Mouse (Mus musculus): ENCODE data around the gene Cc2d1a.

Cc2d1a gene
- long read RNA-seq, experiment 1, partial matches to known transcripts: 6 of 7 reads
- long read RNA-seq, experiment 1, other reads (novel, unspliced or antisense): 1 of 7 reads
- long read RNA-seq, experiment 2, partial matches to known transcripts: 3 of 4 reads
- long read RNA-seq, experiment 2, other reads (novel, unspliced or antisense): 0 of 4 reads

DNA sequence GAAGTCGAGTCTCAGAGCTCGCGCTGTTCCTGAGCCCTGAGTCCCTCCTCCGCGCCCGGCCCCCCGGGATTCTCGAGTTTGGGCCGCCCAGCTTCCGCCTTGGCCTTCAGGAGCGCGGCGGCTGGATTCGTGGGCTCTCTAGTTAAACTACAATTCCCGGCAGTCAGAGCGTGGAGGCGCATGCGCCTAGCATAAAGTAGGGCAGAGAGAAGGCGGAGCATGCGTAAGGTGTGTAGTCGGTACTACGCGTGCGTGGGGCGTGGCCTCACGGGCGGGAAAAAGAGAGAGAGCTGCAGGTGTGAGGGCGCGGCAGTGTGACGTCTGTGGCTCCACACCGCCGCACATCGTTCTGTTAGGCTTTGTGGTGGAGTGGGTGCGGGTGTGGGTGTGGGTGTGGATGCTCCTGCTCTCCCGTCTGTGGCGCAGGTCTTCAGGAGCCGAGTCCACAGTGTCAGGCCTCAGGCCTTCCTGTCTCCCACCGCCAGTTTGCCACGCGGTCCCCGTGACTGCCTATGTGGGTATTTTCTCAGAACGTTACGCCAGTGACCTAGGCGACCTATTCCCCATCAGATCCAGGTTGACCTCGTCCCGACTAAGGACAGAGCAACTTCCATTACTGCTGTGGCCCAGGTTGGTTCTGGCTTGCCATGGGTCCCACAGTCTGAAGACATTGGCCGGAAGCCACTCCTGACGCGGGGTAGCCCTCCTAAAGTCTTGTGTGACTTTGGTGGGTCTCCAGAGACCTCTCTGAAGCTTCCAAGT lies at the start of gene Cc2d1a, which contains the start of gene 4930432K21Rik:
Gene Cc2d1a, minus strand, starts transcription at position 168 of the 762 bp plus-strand sequence.
Gene 4930432K21Rik, plus strand, starts transcription at position 257 of the 762 bp plus-strand sequence.
- intact Hi-C loops (cut with DNase I): loop anchor here (5.0 kb wide), 1 partner anchor 46 kb away; the partner anchor contains the start of gene Dcaf15

GRCm38 (mm10) chr8:84197141-84197921 lies 49.6 kb upstream of the Cc2d1a start:
- intact Hi-C loops (cut with DNase I): loop anchor here (10.0 kb wide), 1 partner anchor 57 kb away; the partner anchor contains the start of gene Mri1

DNA sequence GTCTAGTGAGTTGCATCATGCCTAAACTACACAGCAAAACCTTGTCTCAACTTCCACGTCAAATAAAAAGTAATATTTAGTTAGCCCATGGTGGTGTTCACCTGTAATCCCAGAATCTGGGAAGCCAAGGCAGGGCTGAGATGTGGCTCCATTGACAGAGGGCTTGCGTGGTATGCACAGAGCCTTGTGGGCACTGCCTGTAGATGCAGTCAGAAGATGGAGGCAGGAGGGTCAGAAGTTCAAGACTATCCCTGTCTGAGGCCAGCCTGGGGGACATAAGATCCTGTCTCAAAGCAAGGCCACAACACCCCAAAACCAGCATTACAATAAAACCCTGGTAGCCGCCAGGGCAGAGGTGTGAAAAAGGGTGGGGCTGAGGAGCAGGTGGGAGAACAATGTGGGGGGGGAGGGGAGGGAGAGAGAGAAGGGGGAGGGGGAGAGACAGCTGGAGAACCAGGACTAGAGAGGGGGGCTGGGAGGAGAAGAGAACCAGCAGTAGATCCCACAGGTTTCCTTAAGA lies 46.5 kb upstream of the Cc2d1a start:
- intact Hi-C loops (cut with DNase I): loop anchor here (10.0 kb wide), 1 partner anchor 61 kb away; the partner anchor contains the start of gene Mri1

- intact Hi-C loops (cut with DNase I): loop anchor here (10.0 kb wide), 1 partner anchor 61 kb away; the partner anchor contains the start of gene Mri1
These were observed 45.8 kb upstream of the Cc2d1a start for GRCm38 (mm10) chr8:84193566-84193965.

- intact Hi-C loops (cut with DNase I): loop anchor here (10.0 kb wide), 1 partner anchor 62 kb away; the partner anchor contains the start of gene Mri1
These were observed 45.4 kb upstream of the Cc2d1a start for GRCm38 (mm10) chr8:84193161-84193560.

DNA sequence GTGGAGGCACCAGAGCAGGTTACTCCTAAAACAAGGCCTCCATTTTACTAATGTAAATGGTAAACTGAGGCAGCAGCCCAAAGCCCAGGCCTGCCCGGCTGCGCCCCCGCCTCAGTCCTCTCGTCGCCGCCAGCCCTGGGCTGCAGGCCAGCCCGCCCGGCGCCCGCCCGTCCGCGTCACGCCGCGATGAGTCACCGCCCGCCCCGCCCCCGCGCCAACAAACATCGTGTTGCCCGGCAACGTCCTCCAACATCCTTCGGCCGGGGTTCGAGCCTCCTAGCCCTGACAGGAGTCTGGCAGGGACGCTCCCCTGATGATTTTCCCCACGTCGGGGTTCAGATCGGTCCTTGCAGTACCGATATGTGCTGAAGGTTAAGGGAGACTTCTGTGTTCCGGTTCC lies 44.8 kb upstream of the Cc2d1a start:
- intact Hi-C loops (cut with DNase I): loop anchor here (10.0 kb wide), 1 partner anchor 62 kb away; the partner anchor contains the start of gene Mri1

DNA sequence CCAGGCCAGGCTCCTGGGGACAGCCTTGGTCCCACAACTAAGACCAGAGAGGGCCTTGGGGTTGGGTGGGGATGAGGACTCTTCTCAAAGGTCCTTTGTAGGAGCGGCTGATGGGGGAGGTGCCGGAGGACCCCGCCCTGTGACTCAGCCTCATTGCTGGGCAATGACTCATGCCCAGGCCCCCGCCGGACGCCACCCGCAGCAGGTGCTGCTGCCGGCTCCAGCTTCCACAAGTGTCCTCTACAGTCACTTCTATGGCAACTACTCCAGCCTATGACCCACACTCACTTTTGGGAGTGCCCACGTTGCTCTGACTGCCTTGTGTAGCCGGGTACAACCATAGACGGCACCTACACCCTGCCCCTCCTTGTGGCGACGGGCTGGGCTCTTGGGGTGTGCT lies 44.3 kb upstream of the Cc2d1a start:
- intact Hi-C loops (cut with DNase I): loop anchor here (10.0 kb wide), 1 partner anchor 63 kb away; the partner anchor contains the start of gene Mri1

DNA sequence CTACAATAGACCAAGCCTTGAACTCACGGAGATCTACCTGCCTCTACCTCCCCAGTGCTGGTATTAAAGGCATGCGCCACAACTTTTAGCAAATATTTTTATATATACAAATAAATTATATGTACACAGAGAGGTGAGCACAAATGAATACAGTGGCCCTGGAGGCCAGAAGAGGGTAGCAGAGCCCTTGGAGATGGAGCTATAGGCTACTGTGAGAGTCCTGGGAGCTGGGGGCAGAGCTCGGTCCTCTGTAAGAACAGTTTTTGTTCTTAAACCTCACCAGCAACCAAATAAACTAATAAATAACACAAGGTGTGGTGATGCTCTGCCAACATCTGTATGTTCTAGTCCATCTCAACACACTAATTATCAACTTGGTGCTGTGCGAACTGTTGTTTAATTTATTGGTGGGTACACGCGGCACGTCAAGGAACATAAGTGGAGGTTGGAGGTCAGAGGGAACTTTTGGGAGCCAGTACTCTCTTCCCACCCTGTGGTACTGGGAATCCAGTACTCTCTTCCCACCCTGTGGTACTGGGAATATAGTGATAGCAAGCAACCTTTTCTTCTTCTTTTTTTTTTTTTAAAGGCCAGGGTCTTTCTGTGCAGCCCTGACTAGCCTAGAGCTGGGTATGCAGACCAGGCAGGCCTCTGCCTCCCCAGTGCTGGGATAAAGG lies 42.6 kb upstream of the Cc2d1a start:
- intact Hi-C loops (cut with DNase I): loop anchor here (10.0 kb wide), 1 partner anchor 64 kb away; the partner anchor contains the start of gene Mri1

DNA sequence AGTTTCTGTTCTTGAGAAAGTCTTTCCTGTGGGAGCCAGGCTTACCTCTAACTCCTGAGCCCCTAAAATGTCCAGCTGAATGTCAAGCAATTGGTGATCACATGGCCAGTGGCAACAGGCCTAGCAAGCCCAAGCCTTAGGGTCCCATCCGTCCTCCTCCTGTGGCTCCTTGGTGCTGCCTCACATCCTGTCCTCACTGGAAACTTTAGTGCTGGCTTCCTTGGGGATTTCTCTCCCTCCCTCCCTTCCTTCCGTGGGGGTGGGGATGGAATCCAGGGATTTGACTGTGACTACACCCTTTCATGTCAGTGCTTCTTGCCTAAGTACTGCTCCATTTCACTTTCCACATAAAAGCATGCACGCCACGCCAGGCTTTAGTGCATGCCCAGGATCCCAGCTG lies 41.9 kb upstream of the Cc2d1a start:
- intact Hi-C loops (cut with DNase I): loop anchor here (5.0 to 10.0 kb wide), 3 partner anchors 65 to 168 kb away; partner anchors contain the start of gene Mri1

DNA sequence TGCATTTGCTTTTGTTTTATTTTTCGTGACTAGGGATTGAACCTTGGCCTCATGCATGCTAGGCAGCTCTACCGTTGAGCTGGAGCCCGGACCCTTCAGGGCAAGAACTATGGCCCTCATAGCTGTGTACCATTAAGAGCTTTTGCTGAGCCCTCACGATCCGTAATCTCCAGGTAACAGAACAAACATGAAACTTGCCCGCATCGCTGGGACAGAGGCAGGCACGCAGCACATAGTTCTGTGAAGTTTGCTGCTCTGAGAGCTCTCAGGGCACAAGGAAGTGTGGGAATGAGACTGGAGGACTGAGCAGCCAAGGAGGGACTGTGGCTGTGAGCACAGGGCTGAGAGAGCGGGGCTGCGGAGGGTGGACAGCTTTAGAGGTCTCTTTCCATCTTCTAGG lies 40.9 kb upstream of the Cc2d1a start:
- intact Hi-C loops (cut with DNase I): loop anchor here (5.0 kb wide), 2 partner anchors 94 to 169 kb away; no protein-coding TSS in a partner anchor

GRCm38 (mm10) chr8:84187065-84187755 lies 39.5 kb upstream of the Cc2d1a start:
- intact Hi-C loops (cut with DNase I): loop anchor here (5.0 kb wide), 2 partner anchors 95 to 170 kb away; no protein-coding TSS in a partner anchor

DNA sequence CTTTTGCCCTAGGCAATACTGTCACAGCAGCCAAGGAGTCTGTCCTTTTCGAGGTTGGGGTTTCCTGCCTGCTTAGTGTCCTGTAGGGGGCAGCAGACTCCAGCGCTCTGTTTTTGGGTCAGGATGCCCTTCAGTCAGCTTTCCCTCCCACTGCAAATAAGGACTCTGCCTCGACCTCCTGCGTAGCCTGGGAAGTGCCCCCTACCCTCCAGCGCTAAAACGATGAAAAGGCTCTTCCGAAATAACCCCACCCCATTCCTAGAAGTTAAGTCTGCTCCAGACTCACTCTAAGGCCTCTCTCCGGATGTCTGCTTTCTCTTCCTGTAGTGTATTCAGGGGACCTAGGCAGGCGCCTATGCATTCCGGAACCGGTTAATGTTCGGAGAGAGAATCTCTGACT lies 38.8 kb upstream of the Cc2d1a start:
- intact Hi-C loops (cut with DNase I): loop anchor here (1.0 to 5.0 kb wide), 3 partner anchors 24 to 171 kb away; no protein-coding TSS in a partner anchor

DNA sequence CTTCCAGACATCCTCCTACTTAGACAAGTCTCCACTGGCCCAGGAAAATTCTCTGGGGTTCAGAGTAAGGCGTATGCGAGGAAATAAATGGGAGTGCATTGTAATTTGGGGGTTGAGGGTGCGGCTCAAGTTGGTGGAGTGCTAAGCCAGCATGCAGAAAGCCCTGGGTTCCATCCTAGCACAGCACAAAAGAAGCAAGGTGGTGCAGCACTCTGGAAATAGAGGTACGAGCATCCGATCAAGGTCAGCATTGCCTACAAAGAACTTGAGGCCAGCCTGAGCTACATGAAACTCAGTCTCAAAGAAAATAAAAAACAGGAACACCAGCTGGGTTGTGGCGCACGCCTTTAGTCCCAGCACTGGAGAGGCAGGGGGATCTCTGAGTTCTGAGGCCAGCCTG lies 37.4 kb upstream of the Cc2d1a start, which contains the start of gene Nanos3:
Gene Nanos3, minus strand, starts transcription at position 101 of the 400 bp plus-strand sequence.
- intact Hi-C loops (cut with DNase I): loop anchor here (5.0 kb wide), 2 partner anchors 97 to 172 kb away; no protein-coding TSS in a partner anchor

- intact Hi-C loops (cut with DNase I): loop anchor here (5.0 kb wide), 3 partner anchors 98 to 173 kb away; no protein-coding TSS in a partner anchor
These were observed 36.6 kb upstream of the Cc2d1a start for GRCm38 (mm10) chr8:84184085-84185043.

GRCm38 (mm10) chr8:84183261-84184084 lies 35.7 kb upstream of the Cc2d1a start:
- intact Hi-C loops (cut with DNase I): loop anchor here (5.0 kb wide), 1 partner anchor 146 kb away; no protein-coding TSS in a partner anchor

- intact Hi-C loops (cut with DNase I): loop anchor here (5.0 kb wide), 1 partner anchor 146 kb away; no protein-coding TSS in a partner anchor
These were observed 35.1 kb upstream of the Cc2d1a start for GRCm38 (mm10) chr8:84182833-84183232.
